22 mouse cellular contexts compared by ENCODE assay signal in the genomic region with DNA sequence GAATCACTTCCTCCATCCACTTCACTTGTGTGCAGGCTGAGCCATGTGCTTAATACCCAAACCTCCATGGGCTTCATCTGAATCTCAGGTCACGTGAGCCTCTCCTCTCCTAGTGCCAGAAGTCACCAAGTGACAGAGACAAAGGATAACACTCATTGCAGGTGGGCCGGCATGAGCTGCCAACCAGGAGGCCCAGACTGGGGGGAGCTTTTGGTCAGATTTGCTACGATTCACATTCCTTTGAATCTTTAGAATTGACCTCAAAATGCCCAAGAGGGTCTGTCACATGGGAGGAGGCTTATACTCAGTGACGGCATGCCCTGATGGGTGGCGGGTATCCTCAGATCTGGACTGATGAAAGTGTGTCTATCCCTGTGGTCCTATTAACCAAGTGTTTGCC. TPM values are rescaled to one million over a fixed set of nuclear protein-coding genes. Genes with fewer than 3 reads are reported as not detected.
A peak's percentile ranks its signal among the peaks of the same experiment; 100 is the strongest.
DNase-seq lines count a peak whose midpoint lies in the region; ATAC-seq and TF ChIP-seq lines count a peak whose summit lies in the region.
"Had no signal": no experiment of that assay in that cellular context is flagged by ENCODE, and none has a peak within 500 bp of the region (broad histone marks: within the 10 kb centered on the region; RNA-seq: fewer than 3 reads in every experiment).

No protein-coding gene starts in this region.

- no peak overlapping the region for H3K9ac ChIP-seq in liver, embryonic 16.5 days (ENCODE audit: low read depth, low read length)
- no peak overlapping the region for H3K9ac ChIP-seq in kidney, embryonic 15.5 days
- H3K9ac ChIP-seq: embryonic facial prominence, embryonic 15.5 days; heart, embryonic 13.5 days; hindbrain, embryonic 15.5 days had no signal

- no peak for ATAC-seq in liver, embryonic 16.5 days (ENCODE audit: low read depth)
- no peak for ATAC-seq in kidney, embryonic 15.5 days (replicated peaks; ENCODE audit: low FRiP score)
- no peak for ATAC-seq in frontal cortex, adult (ENCODE audit: low TSS enrichment)
- ATAC-seq: forebrain, embryonic 14.5 days; Patski had no signal

- H3K36me3 ChIP-seq in thymus, adult 2 months (ENCODE audit: control insufficient read depth, insufficient read depth, low read length): no peaks in the 10 kb centered on the region
- H3K36me3 ChIP-seq in liver, embryonic 16.5 days (ENCODE audit: control insufficient read depth, insufficient read depth): no peaks in the 10 kb centered on the region
- H3K36me3 ChIP-seq in kidney, embryonic 15.5 days: no peaks in the 10 kb centered on the region
- H3K36me3 ChIP-seq: embryonic facial prominence, embryonic 15.5 days; forebrain, embryonic 10.5 days; heart, embryonic 13.5 days; hindbrain, embryonic 15.5 days had no signal

- no peak overlapping the region for H3K4me2 ChIP-seq in liver, embryonic 16.5 days (ENCODE audit: low read depth, low read length)
- no peak overlapping the region for H3K4me2 ChIP-seq in kidney, embryonic 15.5 days
- H3K4me2 ChIP-seq: embryonic facial prominence, embryonic 15.5 days; heart, embryonic 13.5 days; hindbrain, embryonic 15.5 days had no signal

- peak; percentile 93 for DNase-seq in heart, adult 11 months
- DNase-seq in heart, adult 8-10 months (ENCODE audit: low spot score): no peak
- no peak for DNase-seq in thymus, adult 2 months
- no peak for DNase-seq in thymus, postnatal 14 days
- DNase-seq: adrenal gland, adult 2 months; adrenal gland, postnatal 36 days; cerebellum, adult 11 months; cerebellum, adult 8-10 months; cerebellum, postnatal 14 days; embryo, embryonic 11 days; gastrocnemius, postnatal 10 days; heart, postnatal 36 days had no signal

- peaks cover 51% of the 10 kb centered on the region for H3K4me1 ChIP-seq in thymus, adult 2 months (replicated peaks; ENCODE audit: control insufficient read depth, insufficient read depth, low read length)
- peaks cover 40% of the 10 kb centered on the region for H3K4me1 ChIP-seq in liver, embryonic 16.5 days (ENCODE audit: control insufficient read depth, low read depth, low read length)
- H3K4me1 ChIP-seq in kidney, embryonic 15.5 days: peaks cover 32% of the 10 kb centered on the region

- TF ChIP-seq POLR2A in thymus, adult 2 months (IDR thresholded peaks at IDR 0.05; ENCODE audit: control insufficient read depth, extremely low read depth, insufficient read depth, low read length, poor library complexity): no peak

- H3K4me3 ChIP-seq in thymus, adult 2 months (ENCODE audit: control insufficient read depth, insufficient read depth, low read length): no peak overlapping the region
- H3K4me3 ChIP-seq in liver, embryonic 16.5 days (ENCODE audit: low read depth, low read length): no peak overlapping the region
- no peak overlapping the region for H3K4me3 ChIP-seq in kidney, embryonic 15.5 days (replicated peaks)
- H3K4me3 ChIP-seq: embryonic facial prominence, embryonic 15.5 days; erythroblast, embryonic 14.5 days; forebrain, embryonic 10.5 days; heart, embryonic 13.5 days; hindbrain, embryonic 15.5 days had no signal

- H3K27me3 ChIP-seq in thymus, adult 2 months (ENCODE audit: control insufficient read depth, insufficient read depth, low read length): no peaks in the 10 kb centered on the region
- no peaks in the 10 kb centered on the region for H3K27me3 ChIP-seq in liver, embryonic 16.5 days (ENCODE audit: control insufficient read depth, insufficient read depth, low read depth, low read length)
- no peaks in the 10 kb centered on the region for H3K27me3 ChIP-seq in kidney, embryonic 15.5 days
- H3K27me3 ChIP-seq: embryonic facial prominence, embryonic 15.5 days; heart, embryonic 13.5 days; hindbrain, embryonic 15.5 days; Patski had no signal

- no peak for TF ChIP-seq CTCF in thymus, adult 2 months (IDR thresholded peaks at IDR 0.05; ENCODE audit: borderline replicate concordance, control insufficient read depth, extremely low read depth, insufficient read depth, low read length, poor library complexity)

- peak overlapping the region; percentile 56 for H3K27ac ChIP-seq in thymus, adult 2 months (ENCODE audit: control insufficient read depth, insufficient read depth, low read length)
- 0 out of 2 replicates have a peak overlapping the region, but pooled peaks have one; percentile 4 for H3K27ac ChIP-seq in liver, embryonic 16.5 days (ENCODE audit: low read length)
- H3K27ac ChIP-seq in kidney, embryonic 15.5 days: no peak overlapping the region
- H3K27ac ChIP-seq: embryonic facial prominence, embryonic 15.5 days; forebrain, embryonic 10.5 days; heart, embryonic 13.5 days; hindbrain, embryonic 15.5 days had no signal

- WGBS in thymus, adult 2 months: 87% methylated on average over 5 of the region's 5 CpGs
- WGBS in liver, embryonic 16.5 days (ENCODE audit: insufficient replicate concordance): 70% methylated on average over 5 of the region's 5 CpGs
- WGBS in kidney, embryonic 15.5 days: 73% methylated on average over 5 of the region's 5 CpGs

- H3K9me3 ChIP-seq in liver, embryonic 16.5 days (replicated peaks; ENCODE audit: control insufficient read depth, low read length): no peaks in the 10 kb centered on the region
- H3K9me3 ChIP-seq in kidney, embryonic 15.5 days (replicated peaks): no peaks in the 10 kb centered on the region
- H3K9me3 ChIP-seq: embryonic facial prominence, embryonic 15.5 days; forebrain, embryonic 10.5 days; heart, embryonic 13.5 days; hindbrain, embryonic 15.5 days had no signal

RNA-seq across cellular contexts. Expression of a gene that starts 16.8 kb away (rescaled TPM):
- 10 to 100 TPM; 87.5 to 93.5 (median 89.2) TPM for total RNA-seq in heart, adult 8-10 months (2022)
- 62.4 and 74.9 TPM in 2 replicates for polyA plus RNA-seq in thymus, adult 2 months (2012; rRNA removed)
- polyA plus RNA-seq in liver, embryonic 16.5 days (2015; fragmentation: Nextera tagmentation; extraction: Ambion mirVana): 42.9 and 46.1 TPM in 2 replicates
- 36.2 and 38.7 TPM in 2 replicates for polyA plus RNA-seq in kidney, embryonic 15.5 days (2015; fragmentation: Nextera tagmentation; extraction: Ambion mirVana)
